Mouse (Mus musculus) CH12.LX (cell line): ENCODE measurements around the gene Itpr3.

Experiments used
- CTCF ChIP-seq, 2 experiments: IDR thresholded peaks in 1 of 2; conservative IDR thresholded peaks in 1 of 2; 2 replicates each; pipeline ENCODE4 v1.5.1; 2011 to 2012; ENCODE audit warnings: low read depth in 2 of 2, low read length in 2 of 2, improper control_type of control experiment in 1 of 2, inconsistent platforms in 1 of 2, mild to moderate bottlenecking in 1 of 2, moderate library complexity in 1 of 2
- EP300 ChIP-seq: IDR thresholded peaks from 2 replicates; pipeline ENCODE4 v1.6.1; 2011; ENCODE audit warnings: low read length, improper control_type of control experiment
- MAFK ChIP-seq: IDR thresholded peaks from 2 replicates; pipeline ENCODE4 v1.6.1; 2011; ENCODE audit warnings: low read length, improper control_type of control experiment; ENCODE audit not compliant: insufficient replicate concordance
- RAD21 ChIP-seq: IDR thresholded peaks from 2 replicates; pipeline ENCODE4 v1.6.1; 2011; ENCODE audit warnings: low read depth, mild to moderate bottlenecking, low read length, improper control_type of control experiment, moderate library complexity

- TF ChIP-seq CTCF (conservative IDR thresholded peaks at IDR 0.05 in 1 of 2, IDR thresholded peaks at IDR 0.05 in 1 of 2; ENCODE audit: low read depth in 2 of 2, low read length in 2 of 2) (no peak), EP300 (no peak), MAFK (no peak), RAD21 (no peak)
Observed at GRCm38 (mm10) chr17:27074236-27074635, 17.1 kb downstream of the Itpr3 start.
